Mouse (Mus musculus) adrenal gland, adult (tissue): Measurements from ENCODE around the gene Exo1.

Source experiments
- DNase-seq, 2 experiments: peaks; one replicate each; pipeline ENCODE4 v3.0.0; 2022 to 2023; ENCODE audit warnings: low spot score in 1 of 2; ENCODE audit not compliant: inconsistent age in 2 of 2

The Exo1 gene

DNA sequence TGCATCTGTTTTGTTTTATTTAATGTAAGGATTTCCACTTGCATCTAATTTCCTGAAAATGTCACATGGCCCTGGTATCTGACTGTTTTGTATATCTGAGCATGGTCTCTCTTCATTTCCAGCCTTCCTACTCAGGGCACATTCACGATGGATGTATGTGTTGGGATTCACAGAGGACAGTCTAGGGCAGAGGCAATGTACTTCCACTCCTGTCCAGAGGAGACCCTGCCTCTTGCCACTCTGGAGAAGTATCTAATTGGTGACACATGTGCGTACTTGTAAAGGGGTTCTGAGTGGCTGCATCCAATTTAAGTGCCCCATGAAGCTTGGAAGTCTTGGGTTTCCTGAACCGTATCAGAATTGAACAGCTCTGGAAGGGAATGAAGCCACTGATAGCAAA lies 70.0 kb downstream of the Exo1 start:
- no peak for DNase-seq

DNA sequence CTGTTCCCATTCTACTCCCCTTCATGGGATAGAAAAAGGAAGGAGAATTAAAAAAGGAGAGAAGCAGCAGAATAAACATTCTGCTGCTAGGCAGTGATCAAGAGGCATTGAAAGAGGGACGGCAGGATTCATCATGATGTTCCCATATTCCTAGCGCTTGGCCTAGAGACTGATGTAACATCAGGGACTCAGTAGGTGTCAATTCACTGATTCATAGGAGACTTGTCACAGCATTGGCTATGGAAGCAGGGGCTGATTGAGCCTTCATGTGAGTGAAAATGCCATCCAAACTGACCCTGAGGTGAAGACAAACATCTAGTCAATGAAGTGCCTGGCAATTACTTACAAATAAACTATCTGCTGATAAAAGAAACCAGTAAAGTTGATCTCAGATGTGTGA lies 70.5 kb downstream of the Exo1 start:
- DNase-seq = no peak

GRCm38 (mm10) chr1:175961786-175962185 lies 81.4 kb downstream of the Exo1 start:
- no peak for DNase-seq
